Mouse (Mus musculus) adrenal gland, adult 2 months (tissue): ENCODE measurements around the gene Vapa. TPM values are rescaled to one million over a fixed set of nuclear protein-coding genes. Genes with fewer than 3 reads are reported as not detected.
A peak's percentile ranks its signal among the peaks of the same experiment; 100 is the strongest.
"Not testable (repeated sequence)": the region's sequence is repeated elsewhere in the genome, so short reads cannot be mapped to it uniquely, and the experiment has no call there.

Source experiments
- DNase-seq: peaks from one replicate; pipeline ENCODE4 v3.0.0; 2021
- long read RNA-seq: library from polyadenylated mRNA; stranded (forward); transcript quantifications from one replicate; pipeline ENCODE4 v2.0.0, GENCODE M21; 2021
- polyA plus RNA-seq: library from polyadenylated mRNA; depleted of rRNA; stranded (reverse); fragments of >200 nt; gene quantifications from 2 replicates; pipeline ENCODE4 v1.2.3, GENCODE M21; 2012; rRNA removed
- total RNA-seq, 2 experiments: library from RNA; stranded (reverse); gene quantifications; 2 replicates each; pipeline ENCODE4 v1.2.3; 2021

Vapa gene
- total RNA-seq = 100 to 1,000 TPM; 131 to 211 TPM
- polyA plus RNA-seq = 122 and 133 TPM in 2 replicates
- long read RNA-seq, transcript Vapa-201 (6 exons, 3,369 nt) = major isoform, 247 of 263 reads
- long read RNA-seq, partial matches to known transcripts = 2 of 263 reads
- long read RNA-seq, other reads (novel, unspliced or antisense) = 14 of 263 reads

GRCm38 (mm10) chr17:65613463-65614412 lies at the start of gene Vapa:
Gene Vapa (minus strand): TSS chr17:65613555.
- peak; percentile 99 for DNase-seq

DNA sequence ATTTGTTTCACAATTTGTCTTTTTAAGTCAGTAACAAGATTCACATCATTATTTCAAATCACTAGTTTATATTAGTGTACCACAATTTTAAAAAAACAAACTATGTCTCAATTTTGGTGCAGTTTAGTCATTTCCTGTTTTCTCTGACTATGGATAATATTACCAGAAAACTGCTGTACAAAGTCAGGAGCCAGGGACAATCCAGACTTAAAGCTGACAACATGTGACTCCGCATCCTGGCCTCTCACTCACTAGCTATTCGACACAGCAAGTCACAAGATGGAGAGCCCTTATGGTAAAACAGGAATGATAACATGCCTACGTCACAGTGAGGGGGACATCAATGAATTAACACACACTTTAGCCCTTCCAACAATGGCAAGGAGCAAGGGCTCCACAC lies 49.3 kb upstream of the Vapa start:
- no peak for DNase-seq

GRCm38 (mm10) chr17:65658416-65658815 lies 45.1 kb upstream of the Vapa start:
- DNase-seq = no peak

DNA sequence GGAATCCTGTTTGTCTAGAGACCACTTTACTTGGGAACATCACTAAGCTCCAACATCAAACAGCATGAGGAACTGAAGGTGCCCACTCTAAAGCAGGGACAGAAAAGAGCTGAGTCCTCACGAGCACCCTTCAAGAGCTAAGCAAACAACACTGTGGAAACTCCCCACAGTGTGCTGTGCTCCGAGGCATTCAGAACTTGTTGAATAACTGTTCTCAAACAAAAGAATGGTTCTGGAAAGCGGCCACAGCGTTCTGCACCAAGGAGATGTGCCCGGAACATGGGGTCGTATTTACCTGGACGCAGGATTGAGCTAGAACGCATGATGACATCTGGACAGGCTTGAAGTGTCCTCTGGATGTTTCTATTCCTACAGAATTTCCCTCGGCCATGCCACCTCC lies 44.6 kb upstream of the Vapa start:
- no peak for DNase-seq

- peak; percentile 10 for DNase-seq
Observed at GRCm38 (mm10) chr17:65656731-65657130, 43.4 kb upstream of the Vapa start.

DNA sequence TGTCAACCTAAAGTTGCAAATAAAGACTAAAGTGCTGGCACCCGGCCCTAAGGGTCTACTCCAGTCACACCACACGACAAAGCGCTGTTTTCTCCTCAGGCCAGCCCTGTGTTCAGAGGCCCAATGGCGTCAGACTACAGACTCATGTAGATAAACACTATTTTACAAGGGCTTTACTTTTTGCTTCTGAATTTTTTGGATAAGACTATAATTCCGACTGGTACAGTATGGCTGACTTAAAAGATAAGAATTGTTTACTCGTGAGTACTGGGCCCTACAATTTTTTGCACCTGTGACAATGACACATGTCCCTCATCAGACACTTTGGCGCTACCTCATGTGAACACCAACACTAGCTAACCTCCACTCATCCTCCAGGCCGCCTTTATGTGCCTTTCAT lies 42.7 kb upstream of the Vapa start:
- DNase-seq = no peak

- no peak for DNase-seq
Observed at GRCm38 (mm10) chr17:65655608-65656007, 42.3 kb upstream of the Vapa start.

DNA sequence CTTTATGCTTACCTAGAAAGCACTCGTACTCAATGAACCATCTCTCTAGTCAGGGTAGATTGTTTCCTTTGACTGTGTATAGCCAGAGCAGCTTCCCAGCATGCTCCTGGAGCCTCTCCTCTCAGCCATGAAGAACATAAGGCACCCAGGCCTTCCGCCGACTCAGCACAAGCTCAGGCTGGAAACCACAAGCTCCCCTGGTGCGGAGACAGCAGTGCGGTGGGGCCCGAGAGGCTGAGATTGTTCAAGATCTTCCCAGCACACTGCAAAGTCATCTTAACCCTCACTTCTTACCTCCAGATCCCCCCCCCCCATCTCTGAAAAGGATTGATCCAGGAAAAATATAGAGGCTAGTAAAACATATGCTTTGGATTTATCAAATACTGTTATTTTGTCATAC lies 37.2 kb upstream of the Vapa start:
- DNase-seq = no peak

- DNase-seq = peak; percentile 72
Observed at GRCm38 (mm10) chr17:65649175-65649493, 35.8 kb upstream of the Vapa start.

GRCm38 (mm10) chr17:65648371-65649174 lies 35.2 kb upstream of the Vapa start:
- peak; percentile 88 for DNase-seq

DNA sequence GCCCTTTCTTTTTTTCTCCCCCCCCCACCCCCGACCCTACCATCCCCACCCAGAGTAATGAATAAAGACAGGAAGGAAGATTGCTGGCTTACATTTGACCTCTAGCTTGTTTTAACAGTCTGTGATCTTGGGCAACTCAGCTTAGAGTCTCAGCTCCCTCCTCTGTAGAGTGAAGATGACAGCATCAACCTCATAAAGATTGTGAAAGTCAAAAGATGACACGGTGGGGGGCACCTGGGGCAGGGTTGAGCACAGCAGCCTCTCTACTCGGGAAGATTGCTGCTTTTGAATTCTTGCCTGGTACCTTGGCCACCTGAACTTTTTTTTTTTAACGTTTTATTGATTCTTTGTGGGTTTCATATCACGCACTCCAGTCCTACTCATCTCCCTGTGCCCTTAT lies 34.6 kb upstream of the Vapa start:
- DNase-seq = peak; percentile 17

- DNase-seq = peak; percentile 92
Observed at GRCm38 (mm10) chr17:65647226-65647625, 33.9 kb upstream of the Vapa start.

- no peak for DNase-seq
Observed at GRCm38 (mm10) chr17:65643579-65643978, 30.2 kb upstream of the Vapa start.

DNA sequence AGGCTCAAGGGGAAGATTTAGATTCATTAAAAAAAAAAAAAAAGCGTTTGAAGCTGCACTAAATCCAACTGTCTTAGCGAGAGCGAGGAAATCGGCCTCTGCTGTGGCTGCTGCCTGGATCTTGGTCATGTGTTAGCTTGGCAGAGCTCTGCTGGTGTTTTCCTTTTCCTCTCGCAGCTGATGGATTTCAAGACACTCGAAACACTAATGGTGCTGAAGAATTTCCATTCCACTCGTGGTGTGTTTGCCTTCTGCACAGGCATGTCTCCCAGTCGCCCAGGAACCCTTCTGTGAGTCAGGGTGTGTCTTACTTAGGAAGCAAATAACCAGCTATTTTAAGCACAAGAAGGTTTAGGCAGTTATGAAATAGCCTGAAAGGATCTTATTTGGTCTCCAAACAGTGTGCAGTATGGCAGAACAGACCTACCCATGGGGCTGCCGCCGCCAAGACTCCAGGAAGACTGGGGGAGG lies 29.7 kb upstream of the Vapa start:
- no peak for DNase-seq

- no peak for DNase-seq
Observed at GRCm38 (mm10) chr17:65642578-65642991, 29.2 kb upstream of the Vapa start.

DNA sequence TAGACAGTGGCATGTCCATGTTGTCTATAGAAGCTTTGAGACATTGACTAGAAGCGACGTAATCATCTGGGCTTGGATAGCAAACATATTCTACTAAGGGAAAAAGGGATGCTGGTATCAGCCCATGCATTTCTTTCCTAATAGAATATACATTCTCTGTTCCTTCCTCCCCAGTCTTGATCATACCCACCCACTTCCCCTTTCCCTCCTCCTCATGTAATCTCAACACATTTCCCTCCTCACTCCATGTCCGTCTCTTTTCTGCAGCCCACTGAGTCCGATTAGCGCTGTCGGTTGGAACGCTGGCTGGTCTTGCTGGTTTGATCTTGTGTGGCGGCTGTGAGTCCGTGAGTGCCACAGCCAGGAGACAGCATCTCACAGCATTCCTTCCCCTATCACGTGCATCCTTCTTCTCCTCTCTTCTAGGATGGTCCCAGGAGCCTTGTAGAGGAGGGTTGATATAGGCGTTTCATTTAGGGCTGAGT lies 28.4 kb upstream of the Vapa start, which contains the start of gene Txndc2:
TSS of gene Txndc2 (minus strand) at position 435 of the 485 bp plus-strand sequence.
- DNase-seq = no peak

GRCm38 (mm10) chr17:65639144-65639543 lies 25.8 kb upstream of the Vapa start:
- DNase-seq = no peak

GRCm38 (mm10) chr17:65635715-65636360 lies 22.5 kb upstream of the Vapa start:
- DNase-seq = peak; percentile 52

GRCm38 (mm10) chr17:65629943-65630342 lies 16.6 kb upstream of the Vapa start:
- DNase-seq = no peak

DNA sequence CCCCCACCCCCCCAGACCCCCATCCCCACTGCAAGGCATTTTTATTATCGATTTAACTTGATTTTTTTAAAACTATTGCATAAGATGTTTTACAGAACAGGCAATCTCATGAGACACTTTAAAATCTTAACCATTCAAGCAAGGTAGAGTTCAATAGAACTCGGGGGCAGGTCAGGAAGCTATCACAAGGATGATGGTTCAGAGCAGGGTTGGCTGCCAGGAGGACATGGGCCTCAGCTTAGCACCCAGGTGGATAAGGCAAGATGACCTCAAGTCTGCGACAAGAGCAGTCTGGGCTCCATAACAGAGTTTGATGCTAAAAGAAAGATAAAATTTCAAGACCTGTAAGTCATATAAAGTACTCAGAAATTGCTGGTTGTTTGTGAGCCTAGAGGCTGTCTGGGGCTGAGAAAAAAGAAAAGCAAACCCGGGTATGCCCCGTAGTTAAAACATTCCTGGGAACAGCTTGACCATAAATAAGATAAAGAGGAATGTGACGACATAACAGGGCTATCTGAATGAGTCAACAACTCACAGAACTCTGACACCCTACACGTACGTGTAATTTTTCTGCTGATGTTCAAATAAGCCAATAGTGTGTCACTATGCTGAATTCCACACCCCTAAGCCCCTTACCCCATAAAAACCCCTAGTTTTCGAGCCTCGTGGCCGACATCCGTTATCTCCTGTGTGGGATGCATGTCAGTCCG lies 15.6 kb upstream of the Vapa start:
- DNase-seq = not testable (repeated sequence)

DNA sequence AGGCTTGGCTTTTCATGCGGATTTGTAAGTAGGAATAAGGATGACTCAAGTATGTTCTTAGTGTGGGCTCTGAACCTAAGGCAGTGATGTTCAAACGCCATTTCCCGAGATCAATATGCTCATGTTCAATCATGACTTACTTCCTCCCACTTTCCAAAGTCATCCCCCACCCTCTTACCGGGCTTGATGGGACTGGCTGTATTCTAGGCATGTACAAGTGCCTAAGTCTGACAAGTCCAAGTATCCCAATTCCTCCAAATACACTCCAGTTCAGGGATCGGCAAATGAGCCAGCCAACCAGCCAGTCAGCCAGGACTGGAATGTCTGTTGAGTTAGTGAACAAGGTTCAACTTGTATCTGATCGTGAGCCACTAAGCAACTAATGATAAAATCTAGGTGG lies 12.9 kb upstream of the Vapa start:
- no peak for DNase-seq
